Mouse (Mus musculus) gastrocnemius, postnatal 36 days (tissue): ENCODE measurements at regions not wholly inside any gene's neighbourhood (a gene's known extent, or its start where the extent isn't known, plus 50 kb on each side); places are given as distances from the start of the nearest gene placed in this dataset.

ENCODE experiments used
- DNase-seq, 2 experiments: peaks; one replicate each; pipeline ENCODE4 v3.0.0; 2022
- intact Hi-C: fragments of 180-260 bp; cut with DNase I; formaldehyde crosslinking; loops from one replicate; pipeline ENCODE4 v1.15.1; 2025

- DNase-seq: no peak
- intact Hi-C loops: no loop called here
These were observed 203.1 kb upstream of the Slc8a1 start for GRCm38 (mm10) chr17:81941317-81941716.

- DNase-seq: no peak
- intact Hi-C loops: no loop called here
These were observed 192.6 kb upstream of the Slc8a1 start for GRCm38 (mm10) chr17:81930736-81931135.

DNA sequence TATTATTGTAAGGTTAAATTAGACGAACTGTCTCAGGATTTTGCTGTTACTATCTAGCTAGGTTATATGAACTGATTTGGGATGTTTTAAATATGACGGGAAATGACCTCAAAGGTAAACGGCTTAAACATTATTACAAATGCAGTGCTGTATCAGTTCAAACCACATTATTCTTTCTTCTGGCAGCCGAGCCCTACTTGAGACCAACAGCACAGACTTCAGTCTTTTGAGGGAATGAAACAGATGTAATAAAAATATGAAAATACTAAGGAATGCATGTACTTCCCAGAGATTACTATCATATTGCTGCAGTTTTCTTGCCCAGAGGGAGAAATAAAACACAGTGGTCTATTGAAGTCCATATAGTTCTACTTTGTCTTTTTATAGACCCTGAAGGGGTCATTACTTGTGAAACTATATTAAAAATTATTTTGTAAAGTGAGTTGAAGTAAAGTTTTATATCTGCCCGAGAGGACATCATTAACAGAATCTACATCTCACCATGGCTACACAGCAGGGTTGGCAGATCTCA, 168.4 kb upstream of the Slc8a1 start:
- intact Hi-C loops: no loop called here
- DNase-seq: no peak

GRCm38 (mm10) chr17:81901999-81902665, 164.0 kb upstream of the Slc8a1 start:
- intact Hi-C loops: no loop called here
- DNase-seq: no peak

GRCm38 (mm10) chr17:81898984-81899383, 160.8 kb upstream of the Slc8a1 start:
- DNase-seq: no peak

DNA sequence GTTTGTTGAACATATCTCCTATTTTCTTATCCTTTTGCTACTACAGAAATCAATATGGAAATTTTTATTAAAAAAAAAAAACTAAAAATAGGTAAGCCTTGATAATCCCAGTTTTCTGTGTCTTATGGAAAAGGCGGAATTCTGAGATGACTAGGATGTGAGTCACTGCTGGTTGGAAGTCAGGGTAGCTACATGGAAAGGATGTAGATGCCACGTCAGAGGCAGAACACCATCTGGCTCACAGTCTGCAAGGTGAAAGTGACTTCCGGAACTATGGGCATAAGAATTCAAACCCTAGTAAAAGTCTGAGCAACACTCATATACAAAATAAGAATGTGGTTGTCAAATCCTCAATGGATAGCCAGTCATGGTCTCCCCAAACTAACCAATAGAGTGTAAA, 140.0 kb upstream of the Slc8a1 start:
- intact Hi-C loops: no loop called here
- no peak for DNase-seq

More at GRCm38 (mm10) chr17:81898984-81899383, 160.8 kb upstream of the Slc8a1 start:
- intact Hi-C loops: no loop called here

GRCm38 (mm10) chr17:81866683-81867082, 128.5 kb upstream of the Slc8a1 start:
- DNase-seq: no peak
- intact Hi-C loops: no loop called here

- intact Hi-C loops: no loop called here
- no peak for DNase-seq
These were observed 111.3 kb upstream of the Slc8a1 start for GRCm38 (mm10) chr17:81849298-81849967.

DNA sequence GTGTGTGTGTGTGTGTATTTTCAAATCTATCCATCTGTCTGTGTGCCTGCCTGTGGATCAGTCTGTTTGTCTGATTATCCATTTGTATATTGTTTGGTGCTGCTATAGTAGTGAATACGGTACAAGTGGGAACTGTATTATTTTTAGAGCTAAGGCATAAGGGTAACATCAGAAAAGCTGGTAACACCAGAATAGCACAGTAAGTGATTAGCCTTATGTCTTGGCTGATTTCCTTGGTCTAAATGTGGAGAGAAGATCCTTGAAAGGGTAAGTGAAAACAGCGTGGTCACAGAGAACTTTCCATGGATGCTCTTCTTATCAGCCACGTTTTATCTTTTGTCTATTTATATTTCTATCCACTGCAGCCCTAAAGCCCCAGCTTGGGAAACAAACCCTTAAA, 105.6 kb upstream of the Slc8a1 start:
- DNase-seq: no peak
- intact Hi-C loops: no loop called here

GRCm38 (mm10) chr17:81797827-81798376, 59.7 kb upstream of the Slc8a1 start:
- intact Hi-C loops: no loop called here
- no peak for DNase-seq

- intact Hi-C loops: loop anchor here (10.0 kb wide), 1 partner anchor 124 kb away; no protein-coding TSS in a partner anchor
- DNase-seq: no peak
These were observed 50.6 kb upstream of the Slc8a1 start for GRCm38 (mm10) chr17:81788781-81789180.
